In genomic region chr5:50698084-50698483, GRCm38 (mm10) we compare ENCODE assay signal across 9 mouse cellular contexts.
DNase-seq lines count a peak whose midpoint lies in the region; ATAC-seq and TF ChIP-seq lines count a peak whose summit lies in the region.
"Had no signal": no experiment of that assay in that cellular context is flagged by ENCODE, and none has a peak within 500 bp of the region (broad histone marks: within the 10 kb centered on the region; RNA-seq: fewer than 3 reads in every experiment).

No protein-coding gene starts in this region.

- intact Hi-C loops in gastrocnemius, adult 2 months (cut with DNase I) = loop anchor here (10.0 kb wide), 1 partner anchor 223 kb away; no protein-coding TSS in a partner anchor

- no peak for DNase-seq in gastrocnemius, adult 2 months
- no peak for DNase-seq in gastrocnemius, adult 18-20 months (ENCODE audit: low spot score)
- DNase-seq in 3T3-L1 (ENCODE audit: low read depth, low spot score) = peak; percentile 57
- DNase-seq in embryo, embryonic 10 days (ENCODE audit: low spot score) = peak; percentile 60
- peak; percentile 17 for DNase-seq in kidney, postnatal 10 days
- DNase-seq in frontal cortex, postnatal 25 days (ENCODE audit: low spot score in 2 of 2) = no peak

- no peak overlapping the region for H3K27ac ChIP-seq in gastrocnemius, adult 2 months

- no peak for ATAC-seq in erythroid progenitor cell, adult 5-6 weeks (replicated peaks; ENCODE audit: low FRiP score, poor library complexity, severe bottlenecking)
- ATAC-seq in activated CD4-positive, CD25-positive, alpha-beta regulatory T cell, adult 4 months = no peak

- TF ChIP-seq CTCF in gastrocnemius, adult 2 months (IDR thresholded peaks at IDR 0.05) = 0 out of 2 replicates have a peak, but pooled peaks have one; percentile 17

- H3K4me3 ChIP-seq in gastrocnemius, adult 2 months = no peak overlapping the region
- H3K4me3 ChIP-seq: limb, embryonic 15.5 days had no signal

Comparison
In these comparisons a context has a peak if more than half of its experiments do, and no peak if none do; other contexts are left out.
1. DNase-seq: peak in 3T3-L1 (single experiment), embryo, embryonic 10 days (single experiment) and kidney, postnatal 10 days (single experiment); none in gastrocnemius, adult 2 months (single experiment), gastrocnemius, adult 18-20 months (single experiment) and frontal cortex, postnatal 25 days (0 of 2).